Mouse (Mus musculus): ENCODE results near the gene St6galnac1. TPM values are rescaled to one million over a fixed set of nuclear protein-coding genes. Genes with fewer than 3 reads are reported as not detected.
"Not testable (repeated sequence)": the region's sequence is repeated elsewhere in the genome, so short reads cannot be mapped to it uniquely, and the experiment has no call there.

Gene St6galnac1
- not detected in 2 replicates for polyA plus RNA-seq (2014; fragmentation: Nextera tagmentation; extraction: Ambion mirVana)

DNA sequence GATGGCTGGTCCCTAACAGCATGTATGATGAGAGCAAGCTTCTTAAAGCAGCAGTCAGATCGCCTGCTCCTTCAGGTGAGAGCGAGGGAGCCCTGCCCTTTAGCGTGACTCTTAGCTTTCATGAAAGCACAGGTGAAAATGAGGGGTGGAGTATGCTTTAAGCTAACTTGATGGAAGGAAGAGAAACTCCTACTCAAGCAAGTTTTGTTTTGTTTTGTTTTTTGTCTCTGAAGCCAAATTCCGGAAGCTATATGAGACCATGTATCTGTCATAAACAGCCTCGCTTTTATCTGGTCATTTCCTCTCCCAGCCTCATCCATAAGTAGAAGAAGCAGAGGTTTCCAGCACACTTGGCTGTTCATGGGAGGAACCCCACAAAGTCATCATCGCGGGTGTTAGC lies at the start of gene St6galnac1:
Gene St6galnac1 (minus strand): TSS at position 101 of the 400 bp plus-strand sequence.
- ATAC-seq (ENCODE audit: insufficient number of reproducible peaks, low FRiP score, low TSS enrichment, low read depth), result no peak
- 83% methylated on average over 7 of the region's 7 CpGs for WGBS
- H3K27me3 ChIP-seq (ENCODE audit: control insufficient read depth, insufficient read depth, low read length), result no peaks in the 10 kb centered on the region
- H3K9me3 ChIP-seq (ENCODE audit: control insufficient read depth, low read length), result no peaks in the 10 kb centered on the region
- no peak for DNase-seq (ENCODE audit: low spot score)
- H3K4me3 ChIP-seq (ENCODE audit: low read depth, low read length), result no peak within 1 kb of the TSS
- H3K27ac ChIP-seq (replicated peaks; ENCODE audit: low read depth, low read length), result no peak within 1 kb of the TSS
- H3K9ac ChIP-seq (ENCODE audit: low read length), result no peak within 1 kb of the TSS
- H3K36me3 ChIP-seq (ENCODE audit: control insufficient read depth, insufficient read depth, low read length), result no peaks in the 10 kb centered on the region
- H3K4me1 ChIP-seq (ENCODE audit: control insufficient read depth, insufficient read depth, low read length), result no peaks in the 10 kb centered on the region
- H3K4me2 ChIP-seq (ENCODE audit: low read depth, severe bottlenecking), result no peak within 1 kb of the TSS

DNA sequence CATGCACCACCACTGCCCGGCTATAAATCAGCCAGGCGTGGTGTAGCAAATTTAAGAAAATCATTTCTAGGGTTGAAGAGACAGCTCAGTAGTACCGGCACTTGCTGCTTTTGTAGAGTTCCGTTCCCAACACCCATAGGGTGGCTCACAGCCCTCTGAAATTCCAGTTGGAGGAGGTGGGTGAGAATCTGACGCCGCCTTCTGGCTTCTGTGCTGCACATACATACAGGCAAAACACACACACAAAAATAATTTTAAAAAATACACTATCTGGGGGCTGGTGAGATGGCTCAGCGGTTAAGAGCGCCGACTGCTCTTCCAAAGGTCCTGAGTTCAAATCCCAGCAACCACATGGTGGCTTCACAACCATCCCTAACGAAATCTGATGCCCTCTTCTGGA lies 48.6 kb upstream of the St6galnac1 start:
- not testable (repeated sequence) for H3K4me3 ChIP-seq (ENCODE audit: low read depth, low read length); ATAC-seq (ENCODE audit: insufficient number of reproducible peaks, low FRiP score, low TSS enrichment, low read depth); H3K36me3 ChIP-seq (ENCODE audit: control insufficient read depth, insufficient read depth, low read length); H3K9ac ChIP-seq (ENCODE audit: low read length); DNase-seq (ENCODE audit: low spot score); H3K4me2 ChIP-seq (ENCODE audit: low read depth, severe bottlenecking); H3K27ac ChIP-seq (replicated peaks; ENCODE audit: low read depth, low read length); H3K27me3 ChIP-seq (ENCODE audit: control insufficient read depth, insufficient read depth, low read length); H3K9me3 ChIP-seq (ENCODE audit: control insufficient read depth, low read length)
- 94% methylated on average over 10 of the region's 10 CpGs for WGBS
- peaks cover 12% of the 10 kb centered on the region for H3K4me1 ChIP-seq (ENCODE audit: control insufficient read depth, insufficient read depth, low read length)

DNA sequence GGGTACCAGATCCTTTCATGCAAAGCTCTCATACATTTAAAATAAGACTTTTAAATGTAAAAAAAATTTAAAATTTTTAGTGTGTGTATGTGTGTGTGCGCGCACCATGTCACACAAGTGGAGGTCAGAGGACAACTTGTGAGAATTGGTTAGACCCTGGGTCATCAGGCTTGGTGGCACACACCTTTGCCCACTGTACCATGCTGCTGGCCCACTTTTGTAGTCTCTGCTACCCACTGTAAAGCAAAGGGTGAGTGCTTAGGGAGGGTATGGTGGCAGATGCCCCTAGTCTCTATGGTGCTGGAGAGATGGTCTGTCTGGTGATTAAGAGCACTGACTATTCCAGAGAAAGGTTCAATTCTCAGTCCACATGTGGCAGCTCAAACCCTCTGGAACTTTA lies 47.9 kb upstream of the St6galnac1 start:
- peaks cover 16% of the 10 kb centered on the region for H3K4me1 ChIP-seq (ENCODE audit: control insufficient read depth, insufficient read depth, low read length)
- H3K36me3 ChIP-seq (ENCODE audit: control insufficient read depth, insufficient read depth, low read length), result no peaks in the 10 kb centered on the region
- H3K27me3 ChIP-seq (ENCODE audit: control insufficient read depth, insufficient read depth, low read length), result no peaks in the 10 kb centered on the region
- WGBS, result 99% methylated on average over 2 of the region's 2 CpGs
- no peak overlapping the region for H3K9ac ChIP-seq (ENCODE audit: low read length)
- no peak overlapping the region for H3K4me2 ChIP-seq (ENCODE audit: low read depth, severe bottlenecking)
- no peak overlapping the region for H3K27ac ChIP-seq (replicated peaks; ENCODE audit: low read depth, low read length)
- no peaks in the 10 kb centered on the region for H3K9me3 ChIP-seq (ENCODE audit: control insufficient read depth, low read length)
- no peak for DNase-seq (ENCODE audit: low spot score)
- H3K4me3 ChIP-seq (ENCODE audit: low read depth, low read length), result no peak overlapping the region
- no peak for ATAC-seq (ENCODE audit: insufficient number of reproducible peaks, low FRiP score, low TSS enrichment, low read depth)

DNA sequence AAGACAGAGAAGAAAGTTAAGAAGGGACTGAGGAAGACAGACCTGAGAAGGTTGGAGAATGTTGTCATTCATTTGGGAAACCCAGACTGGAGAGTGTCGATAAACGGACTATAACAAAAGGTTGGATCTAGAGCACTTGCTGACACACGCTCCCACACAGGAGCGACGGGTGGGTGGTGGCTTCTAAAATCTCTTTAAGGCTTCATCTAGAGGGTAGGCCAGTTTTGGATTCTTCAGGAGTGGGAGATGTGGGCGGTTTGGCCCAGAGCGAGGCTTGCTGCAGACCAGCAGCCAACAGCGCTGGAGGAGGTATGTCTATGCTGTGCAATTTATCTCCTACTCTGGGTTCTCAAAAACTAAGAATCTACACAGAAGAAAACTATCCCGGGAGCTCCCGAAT lies 47.3 kb upstream of the St6galnac1 start:
- no peak overlapping the region for H3K27ac ChIP-seq (replicated peaks; ENCODE audit: low read depth, low read length)
- no peaks in the 10 kb centered on the region for H3K9me3 ChIP-seq (ENCODE audit: control insufficient read depth, low read length)
- H3K4me3 ChIP-seq (ENCODE audit: low read depth, low read length), result no peak overlapping the region
- H3K9ac ChIP-seq (ENCODE audit: low read length), result no peak overlapping the region
- H3K4me1 ChIP-seq (ENCODE audit: control insufficient read depth, insufficient read depth, low read length), result peaks cover 16% of the 10 kb centered on the region
- H3K36me3 ChIP-seq (ENCODE audit: control insufficient read depth, insufficient read depth, low read length), result no peaks in the 10 kb centered on the region
- H3K27me3 ChIP-seq (ENCODE audit: control insufficient read depth, insufficient read depth, low read length), result no peaks in the 10 kb centered on the region
- ATAC-seq (ENCODE audit: insufficient number of reproducible peaks, low FRiP score, low TSS enrichment, low read depth), result no peak
- no peak overlapping the region for H3K4me2 ChIP-seq (ENCODE audit: low read depth, severe bottlenecking)
- 94% methylated on average over 10 of the region's 10 CpGs for WGBS
- DNase-seq (ENCODE audit: low spot score), result no peak

DNA sequence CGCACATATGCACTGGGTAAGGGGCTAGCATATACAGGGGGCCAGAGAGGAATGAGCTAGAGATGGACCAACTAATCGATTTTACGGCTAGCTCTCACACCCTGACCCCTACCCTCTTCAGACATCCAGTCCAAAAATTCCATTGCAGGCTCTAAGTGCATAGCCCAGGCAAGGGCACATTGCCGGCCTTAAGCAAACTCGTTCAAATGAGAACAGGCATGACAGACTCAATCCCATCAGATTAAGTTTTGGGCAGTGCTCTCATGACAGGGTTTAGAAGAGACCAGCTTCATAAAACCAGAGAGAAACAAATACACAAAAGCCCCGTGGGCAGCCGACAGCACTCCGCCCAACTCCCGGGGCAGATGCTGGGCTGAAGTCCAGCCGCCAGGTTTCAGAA lies 46.9 kb upstream of the St6galnac1 start:
- Histone ChIP-seq H3K9ac (ENCODE audit: low read length) (no peak overlapping the region), H3K27ac (replicated peaks; ENCODE audit: low read depth, low read length) (no peak overlapping the region), H3K4me3 (ENCODE audit: low read depth, low read length) (no peak overlapping the region), H3K27me3 (ENCODE audit: control insufficient read depth, insufficient read depth, low read length) (no peaks in the 10 kb centered on the region), H3K4me2 (ENCODE audit: low read depth, severe bottlenecking) (no peak overlapping the region), H3K9me3 (ENCODE audit: control insufficient read depth, low read length) (no peaks in the 10 kb centered on the region), H3K36me3 (ENCODE audit: control insufficient read depth, insufficient read depth, low read length) (no peaks in the 10 kb centered on the region), H3K4me1 (ENCODE audit: control insufficient read depth, insufficient read depth, low read length) (peaks cover 12% of the 10 kb centered on the region)
- DNase-seq (ENCODE audit: low spot score) (no peak), ATAC-seq (ENCODE audit: insufficient number of reproducible peaks, low FRiP score, low TSS enrichment, low read depth) (no peak)
- 84% methylated on average over 10 of the region's 10 CpGs for WGBS

DNA sequence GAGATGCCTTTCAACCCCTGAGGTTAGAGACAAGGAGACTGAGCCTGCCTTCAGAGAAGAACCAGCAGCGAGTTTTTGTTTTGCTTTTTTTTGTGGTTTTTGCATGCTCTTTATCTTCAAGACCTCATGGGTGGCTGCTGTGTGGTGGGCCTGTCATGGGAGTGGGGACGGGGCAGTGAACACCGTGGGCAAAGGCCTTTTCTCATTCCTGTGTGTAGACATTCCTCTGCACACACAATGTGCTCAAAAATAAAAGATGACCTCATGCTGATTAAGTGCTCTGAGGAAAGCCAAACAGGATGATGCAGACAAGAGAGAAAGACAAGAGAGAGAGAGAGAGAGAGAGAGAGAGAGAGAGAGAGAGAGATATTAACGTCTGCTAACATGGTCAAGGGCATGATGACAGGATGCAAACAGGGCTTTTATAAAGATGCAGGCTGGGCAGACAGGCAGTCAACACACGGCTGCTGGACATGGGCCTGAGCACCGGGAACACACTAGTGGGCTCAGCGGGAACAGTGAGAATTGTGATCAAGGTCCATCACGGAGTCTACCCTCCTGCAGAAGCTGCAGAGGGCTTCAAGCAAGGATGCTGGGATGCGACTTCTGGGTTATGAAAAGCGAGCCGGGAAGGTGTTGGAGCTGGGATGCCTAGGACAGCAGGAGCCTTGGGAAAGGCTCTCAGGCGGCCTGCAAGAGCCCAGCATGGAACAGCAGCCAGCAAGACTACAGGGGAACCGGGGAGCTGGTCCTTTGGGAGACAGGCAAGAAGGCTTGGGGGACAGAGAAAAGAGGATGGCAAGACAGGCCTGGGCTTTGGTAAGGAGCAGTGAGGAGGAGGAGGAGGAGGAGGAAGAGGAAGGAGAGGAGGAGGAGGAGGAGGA lies 46.0 kb upstream of the St6galnac1 start:
- WGBS, result 82% methylated on average over 13 of the region's 13 CpGs
- Histone ChIP-seq H3K9ac (ENCODE audit: low read length) (no peak overlapping the region), H3K27me3 (ENCODE audit: control insufficient read depth, insufficient read depth, low read length) (no peaks in the 10 kb centered on the region), H3K4me3 (ENCODE audit: low read depth, low read length) (no peak overlapping the region), H3K27ac (replicated peaks; ENCODE audit: low read depth, low read length) (no peak overlapping the region), H3K9me3 (ENCODE audit: control insufficient read depth, low read length) (no peaks in the 10 kb centered on the region), H3K4me1 (ENCODE audit: control insufficient read depth, insufficient read depth, low read length) (peaks cover 7% of the 10 kb centered on the region), H3K4me2 (ENCODE audit: low read depth, severe bottlenecking) (no peak overlapping the region), H3K36me3 (ENCODE audit: control insufficient read depth, insufficient read depth, low read length) (no peaks in the 10 kb centered on the region)
- DNase-seq (ENCODE audit: low spot score) (no peak), ATAC-seq (ENCODE audit: insufficient number of reproducible peaks, low FRiP score, low TSS enrichment, low read depth) (no peak)

DNA sequence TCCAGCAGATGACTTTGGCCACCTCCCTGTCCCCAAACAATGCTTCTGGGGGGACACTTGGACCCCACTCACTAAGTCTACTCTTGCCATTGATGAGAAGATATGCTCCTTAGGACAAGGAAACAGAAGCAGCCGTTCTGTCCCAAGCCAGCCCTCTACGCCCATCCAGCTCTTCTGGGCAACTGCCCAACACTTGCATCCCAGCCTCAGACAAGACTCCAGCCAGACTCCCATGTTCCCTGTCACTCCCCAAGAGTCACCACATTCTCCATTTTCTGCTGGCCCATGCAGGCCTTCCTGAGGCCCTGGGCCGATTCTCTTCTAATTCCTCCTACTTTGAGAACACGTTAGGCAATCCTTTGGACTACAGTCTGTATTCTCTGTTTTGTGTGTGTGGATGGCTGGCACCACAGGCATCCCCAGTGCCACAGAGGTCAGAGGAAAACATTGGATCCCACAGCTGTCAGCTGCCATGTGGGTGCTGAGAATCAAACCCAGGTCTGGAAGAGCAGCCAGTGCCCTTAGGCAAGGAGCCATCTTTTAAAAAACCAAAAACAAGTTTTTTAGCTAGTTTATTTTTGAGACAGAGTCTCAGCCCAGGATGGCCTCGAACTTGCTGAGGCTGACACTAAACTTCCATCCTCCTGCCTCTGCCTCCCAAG lies 44.8 kb upstream of the St6galnac1 start:
- ATAC-seq (ENCODE audit: insufficient number of reproducible peaks, low FRiP score, low TSS enrichment, low read depth) (no peak), DNase-seq (ENCODE audit: low spot score) (no peak)
- Histone ChIP-seq H3K27ac (replicated peaks; ENCODE audit: low read depth, low read length) (no peak overlapping the region), H3K9me3 (ENCODE audit: control insufficient read depth, low read length) (no peaks in the 10 kb centered on the region), H3K4me3 (ENCODE audit: low read depth, low read length) (no peak overlapping the region), H3K27me3 (ENCODE audit: control insufficient read depth, insufficient read depth, low read length) (no peaks in the 10 kb centered on the region), H3K36me3 (ENCODE audit: control insufficient read depth, insufficient read depth, low read length) (no peaks in the 10 kb centered on the region), H3K4me2 (ENCODE audit: low read depth, severe bottlenecking) (no peak overlapping the region), H3K9ac (ENCODE audit: low read length) (no peak overlapping the region), H3K4me1 (ENCODE audit: control insufficient read depth, insufficient read depth, low read length) (peaks cover 10% of the 10 kb centered on the region)
- 94% methylated on average over 5 of the region's 5 CpGs for WGBS

DNA sequence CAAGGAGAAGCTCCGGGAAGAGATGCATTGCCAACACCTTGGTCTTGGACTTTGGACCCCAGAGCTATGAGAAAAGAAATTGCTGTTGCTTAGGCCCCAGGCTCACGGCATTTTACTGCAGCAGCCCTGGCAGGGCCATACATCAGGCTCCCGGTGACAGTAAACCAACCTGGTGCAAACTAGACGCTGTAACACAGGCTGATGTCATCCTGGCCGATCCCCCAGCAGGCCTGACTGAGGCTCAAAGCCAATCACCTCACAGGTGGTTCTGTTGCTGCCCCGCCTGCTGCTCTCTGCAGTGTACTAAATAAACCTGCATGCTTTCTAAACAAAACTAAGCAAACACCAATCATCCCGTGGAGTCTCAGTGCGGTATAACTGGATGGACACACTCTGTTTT lies 43.4 kb upstream of the St6galnac1 start:
- Histone ChIP-seq H3K4me1 (ENCODE audit: control insufficient read depth, insufficient read depth, low read length) (peaks cover 24% of the 10 kb centered on the region), H3K4me2 (ENCODE audit: low read depth, severe bottlenecking) (no peak overlapping the region), H3K27ac (replicated peaks; ENCODE audit: low read depth, low read length) (no peak overlapping the region), H3K9ac (ENCODE audit: low read length) (no peak overlapping the region), H3K9me3 (ENCODE audit: control insufficient read depth, low read length) (no peaks in the 10 kb centered on the region), H3K27me3 (ENCODE audit: control insufficient read depth, insufficient read depth, low read length) (no peaks in the 10 kb centered on the region), H3K4me3 (ENCODE audit: low read depth, low read length) (no peak overlapping the region), H3K36me3 (ENCODE audit: control insufficient read depth, insufficient read depth, low read length) (no peaks in the 10 kb centered on the region)
- ATAC-seq (ENCODE audit: insufficient number of reproducible peaks, low FRiP score, low TSS enrichment, low read depth) (no peak), DNase-seq (ENCODE audit: low spot score) (no peak)
- 41% methylated on average over 8 of the region's 8 CpGs for WGBS

Measured in limb, embryonic 11.5 days (tissue).